Mouse (Mus musculus): ENCODE measurements around the gene As3mt.
"Not testable (repeated sequence)": the region's sequence is repeated elsewhere in the genome, so short reads cannot be mapped to it uniquely, and the experiment has no call there.

As3mt gene

DNA sequence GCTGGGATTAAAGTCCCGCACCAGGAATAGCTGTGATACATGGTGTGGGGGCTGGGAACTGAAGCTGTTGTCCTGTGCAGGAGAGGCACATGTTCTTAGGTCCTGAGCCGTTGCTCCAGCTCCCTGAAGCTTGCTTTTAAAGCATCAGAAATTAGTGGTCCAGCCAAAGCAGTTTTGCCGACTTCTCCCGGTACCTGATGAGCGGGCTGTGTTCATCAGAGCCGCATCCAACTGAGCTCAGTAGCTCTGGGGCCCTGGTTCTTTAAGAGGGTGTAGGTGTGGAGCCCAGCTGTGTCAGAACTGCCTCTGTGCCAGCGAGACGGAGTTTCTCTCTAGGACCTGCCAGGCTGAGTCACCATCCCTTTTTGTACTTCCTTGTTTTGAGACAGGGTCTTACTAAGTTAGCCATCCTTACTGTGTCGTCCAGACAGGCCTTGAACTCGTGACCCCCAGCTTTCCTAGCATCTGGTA is 8.2 kb upstream of the As3mt start:
- no peak for DNase-seq (ENCODE audit: low spot score)

DNA sequence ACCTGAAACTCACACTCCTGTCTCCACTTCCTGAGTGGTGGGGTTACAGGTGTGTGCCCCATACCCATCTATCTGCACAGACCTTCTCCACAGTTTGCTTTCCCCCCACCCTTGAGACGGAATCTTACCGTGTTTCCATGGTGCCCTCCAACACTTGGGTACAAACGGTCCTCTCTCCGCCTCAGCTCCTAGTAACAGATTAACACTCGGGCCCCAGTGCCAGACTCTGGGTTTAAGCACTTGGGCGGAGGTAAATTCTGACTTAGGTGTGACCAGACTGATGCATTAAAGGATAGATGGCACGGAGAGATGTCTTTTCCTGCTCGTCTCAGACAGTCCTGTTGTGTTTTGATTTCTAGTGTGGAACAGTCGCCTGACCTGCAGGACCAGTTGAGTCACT is 6.1 kb upstream of the As3mt start:
- DNase-seq (ENCODE audit: low spot score) = no peak

DNA sequence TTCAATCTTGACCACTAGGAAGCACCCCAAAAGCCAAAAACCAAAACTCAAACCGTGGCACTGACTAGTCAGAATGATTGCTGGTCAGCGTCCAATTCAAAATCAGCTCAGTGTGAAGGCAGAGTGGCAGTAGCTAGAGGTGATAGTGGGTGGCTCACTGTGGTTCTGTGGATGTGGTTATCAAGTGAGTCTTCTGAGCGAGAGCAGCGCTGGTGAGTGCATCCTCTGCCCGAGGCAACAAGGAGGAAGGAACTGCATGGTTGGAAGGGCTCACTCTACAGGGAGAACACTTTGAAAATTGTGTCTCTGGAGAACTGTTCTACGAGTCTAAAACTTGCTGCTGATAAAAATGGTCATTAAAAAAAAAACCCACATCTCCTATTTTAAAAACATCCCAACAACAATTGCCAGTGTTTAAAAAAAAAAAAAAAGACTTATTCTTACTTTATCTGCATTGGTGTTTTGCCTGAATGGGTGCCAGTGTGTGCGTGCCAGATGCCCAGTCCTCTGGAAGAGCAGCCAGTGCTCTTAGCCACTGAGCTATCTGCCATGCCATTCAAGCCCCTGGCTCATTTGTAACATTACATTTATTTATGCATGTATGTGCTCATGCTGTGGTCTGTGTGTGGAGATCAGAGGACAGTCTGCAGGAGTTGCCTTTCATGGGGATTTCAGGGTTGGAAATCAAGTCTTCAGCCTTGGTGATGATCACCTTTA is 1.3 kb upstream of the As3mt start:
- no peak for DNase-seq (ENCODE audit: low spot score)

DNA sequence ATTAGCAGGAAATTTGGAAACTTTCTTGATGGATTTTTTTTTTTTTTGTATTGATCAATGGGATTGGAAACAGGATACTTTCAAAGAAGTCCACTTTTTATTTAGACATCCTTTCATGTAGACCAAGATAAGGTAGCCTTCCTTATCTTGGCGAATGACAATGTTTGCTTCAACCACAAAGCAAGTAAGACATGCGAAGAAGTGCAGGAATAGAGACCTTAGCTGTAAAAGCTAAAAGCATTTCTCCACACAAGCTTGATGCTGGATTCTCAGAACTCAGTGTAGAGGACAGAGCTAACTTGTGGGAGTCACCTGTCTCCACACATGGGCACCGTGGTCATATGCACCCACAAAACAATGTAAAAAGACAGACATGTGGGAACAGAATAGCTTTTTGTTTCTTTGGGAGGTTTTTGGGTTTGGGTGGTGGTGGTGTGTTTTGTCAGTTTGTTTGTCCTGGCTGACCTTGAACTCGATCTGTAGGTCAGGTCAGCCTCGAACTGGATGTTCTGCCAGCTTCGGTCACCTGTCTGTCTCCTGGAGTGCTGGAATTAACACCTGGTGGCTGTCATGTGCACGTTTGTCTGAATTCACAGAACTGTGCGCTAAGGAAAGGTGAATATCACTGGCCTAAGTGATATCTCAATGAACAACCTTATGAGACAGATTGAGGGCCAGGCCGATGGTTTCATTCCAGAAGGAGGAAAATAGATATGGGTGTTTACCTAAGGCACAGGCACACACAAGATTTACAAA is 540 bp upstream of the As3mt start:
- DNase-seq (ENCODE audit: low spot score) = no peak

DNA sequence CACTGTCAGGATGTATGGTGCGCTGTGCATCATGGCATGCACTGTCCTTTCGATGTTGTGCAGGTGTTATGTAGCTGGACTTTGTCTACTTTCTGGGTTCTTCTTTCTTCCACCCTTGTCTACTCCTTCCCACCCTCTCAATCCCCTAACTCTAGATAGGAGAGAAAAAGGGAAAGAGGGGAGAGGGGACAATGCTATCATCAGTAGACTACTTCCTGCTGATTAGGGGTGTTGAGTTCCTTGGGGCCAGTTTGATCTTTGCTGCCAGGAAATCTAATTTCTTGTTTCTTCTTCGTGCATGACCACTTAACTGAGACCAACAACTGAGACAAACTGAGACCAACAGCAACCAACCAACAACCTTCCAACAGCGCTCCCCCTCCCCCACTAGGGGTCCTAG is 3.4 kb downstream of the As3mt start:
- DNase-seq (ENCODE audit: low spot score) = no peak

DNA sequence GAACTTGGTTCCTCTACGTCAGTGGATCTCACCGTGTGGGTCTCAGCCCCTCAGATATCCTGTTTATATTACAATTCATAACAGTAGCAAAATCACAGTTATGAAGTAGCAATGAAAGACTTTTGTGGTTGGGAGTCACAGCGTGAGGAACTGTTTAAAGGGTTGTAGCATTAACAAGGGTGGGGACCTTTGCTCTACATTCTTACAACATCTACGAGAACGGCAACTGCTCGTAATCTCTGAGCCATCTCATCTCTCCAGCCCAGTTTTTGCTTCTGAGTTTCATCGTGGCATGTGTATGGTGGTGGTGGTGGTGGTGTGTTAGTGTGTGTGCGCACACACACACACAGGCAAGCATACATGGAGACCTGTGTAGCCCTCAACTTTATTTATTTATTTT is 7.0 kb downstream of the As3mt start:
- no peak for DNase-seq (ENCODE audit: low spot score)

DNA sequence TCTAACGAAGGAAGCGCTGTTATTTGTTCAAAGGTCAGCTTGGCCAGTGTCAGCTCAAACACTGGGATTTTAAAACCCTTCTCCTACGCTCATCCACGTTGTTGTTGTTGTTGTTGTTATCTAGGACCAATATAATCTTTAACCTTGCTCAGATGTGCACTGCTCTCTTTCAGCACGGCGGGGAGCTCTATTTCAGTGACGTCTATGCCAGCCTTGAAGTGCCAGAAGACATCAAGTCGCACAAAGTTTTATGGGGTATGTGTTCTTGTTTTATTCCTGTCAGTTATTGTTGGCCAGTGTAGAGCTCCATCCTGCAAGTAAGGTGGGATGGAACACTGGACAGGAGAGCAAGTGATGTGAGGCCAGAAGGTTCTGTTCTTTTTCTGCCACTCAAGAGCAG is 7.8 kb downstream of the As3mt start:
- DNase-seq (ENCODE audit: low spot score) = no peak

DNA sequence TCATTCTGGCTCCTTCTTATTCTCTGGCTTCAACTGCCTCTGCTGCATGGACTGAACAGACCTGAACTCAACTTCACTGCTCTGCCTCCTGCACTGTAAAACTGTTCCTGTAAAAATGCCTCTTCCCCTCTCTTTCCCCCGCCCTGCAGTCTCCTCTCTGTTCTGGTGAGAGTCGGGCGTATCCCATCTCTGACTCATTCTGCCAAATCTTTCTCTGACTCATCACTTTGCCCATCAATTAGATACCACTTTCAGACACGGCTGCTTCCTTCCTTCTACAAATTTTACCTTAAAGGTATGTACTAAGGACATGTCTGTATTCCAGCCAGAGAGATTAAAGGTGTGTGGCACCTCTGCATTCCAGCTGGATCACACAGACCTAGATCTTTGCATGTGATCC is 10.9 kb downstream of the As3mt start:
- DNase-seq (ENCODE audit: low spot score) = no peak

- DNase-seq (ENCODE audit: low spot score) = no peak
Observed at GRCm38 (mm10) chr19:46724411-46724810, 17.2 kb downstream of the As3mt start.

DNA sequence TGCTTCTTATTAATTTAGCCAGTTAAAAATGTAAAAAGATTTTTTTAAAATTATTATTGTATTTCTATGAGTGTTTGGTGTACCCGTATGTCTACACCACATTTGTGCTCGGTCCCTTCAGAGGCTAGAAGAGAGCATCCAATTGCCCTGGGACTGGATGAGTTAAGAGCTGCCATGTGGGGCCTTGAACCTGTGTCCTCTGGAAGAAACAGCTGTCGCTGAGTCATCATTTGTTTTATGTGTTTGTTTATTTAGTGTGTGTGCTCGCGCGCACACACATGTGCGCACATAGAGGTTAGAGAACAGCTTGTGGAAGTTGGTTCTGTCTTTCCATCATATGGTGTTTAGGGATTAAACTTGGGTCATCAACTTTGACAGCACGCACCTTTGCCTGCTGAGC is 18.9 kb downstream of the As3mt start:
- DNase-seq (ENCODE audit: low spot score) = no peak

DNA sequence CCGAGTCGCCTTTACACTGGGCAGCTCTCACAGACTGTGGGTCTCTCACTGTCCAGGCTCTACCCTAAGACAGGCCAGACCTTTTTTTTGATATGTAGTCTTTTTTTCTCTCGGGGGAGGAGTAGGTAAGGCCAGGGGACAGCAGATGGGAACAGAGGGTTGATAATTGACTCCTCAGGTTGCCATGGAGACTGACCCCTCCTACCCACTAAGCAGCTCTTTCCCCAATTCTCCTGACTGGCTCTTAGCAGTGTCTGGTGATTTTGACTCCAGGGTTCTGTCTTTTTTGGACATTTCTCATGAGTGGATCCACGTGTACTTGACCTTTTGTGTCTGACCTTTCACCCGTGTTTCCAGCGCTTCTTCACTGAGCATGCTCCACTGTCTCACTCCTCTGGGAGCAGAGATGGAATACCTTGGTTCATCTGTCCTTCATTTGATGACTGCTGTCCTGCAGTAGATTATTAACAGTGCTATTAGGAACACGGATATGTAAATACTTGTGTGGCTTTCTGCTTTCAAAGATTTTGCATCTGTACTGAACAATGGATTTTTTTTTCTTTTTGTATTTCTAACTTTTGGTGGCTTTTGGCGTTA is 20.0 kb downstream of the As3mt start:
- no peak for DNase-seq (ENCODE audit: low spot score)

- no peak for DNase-seq (ENCODE audit: low spot score)
Observed at GRCm38 (mm10) chr19:46727945-46728540, 20.8 kb downstream of the As3mt start.

DNA sequence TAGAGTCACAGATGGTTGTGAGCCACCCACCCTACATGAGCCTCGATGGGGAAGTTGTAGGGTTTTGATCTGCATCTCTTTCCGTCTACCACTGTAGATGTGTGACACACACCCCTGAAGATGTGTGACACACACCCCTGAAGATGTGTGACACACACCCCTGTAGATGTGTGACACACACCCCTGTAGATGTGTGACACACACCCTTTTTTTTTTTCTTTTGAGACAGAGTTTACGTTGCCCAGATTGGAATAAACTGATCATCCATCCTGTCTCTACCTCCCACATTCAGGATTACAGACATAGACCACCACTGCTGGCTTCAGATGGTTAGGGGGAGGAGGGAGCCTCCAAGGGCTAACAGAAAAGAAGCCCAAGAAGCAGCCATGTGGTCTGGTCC is 21.7 kb downstream of the As3mt start:
- no peak for DNase-seq (ENCODE audit: low spot score)

GRCm38 (mm10) chr19:46731351-46731750 is 24.1 kb downstream of the As3mt start:
- no peak for DNase-seq (ENCODE audit: low spot score)

- not testable (repeated sequence) for DNase-seq (ENCODE audit: low spot score)
Observed at GRCm38 (mm10) chr19:46732673-46733072, 25.4 kb downstream of the As3mt start.

DNA sequence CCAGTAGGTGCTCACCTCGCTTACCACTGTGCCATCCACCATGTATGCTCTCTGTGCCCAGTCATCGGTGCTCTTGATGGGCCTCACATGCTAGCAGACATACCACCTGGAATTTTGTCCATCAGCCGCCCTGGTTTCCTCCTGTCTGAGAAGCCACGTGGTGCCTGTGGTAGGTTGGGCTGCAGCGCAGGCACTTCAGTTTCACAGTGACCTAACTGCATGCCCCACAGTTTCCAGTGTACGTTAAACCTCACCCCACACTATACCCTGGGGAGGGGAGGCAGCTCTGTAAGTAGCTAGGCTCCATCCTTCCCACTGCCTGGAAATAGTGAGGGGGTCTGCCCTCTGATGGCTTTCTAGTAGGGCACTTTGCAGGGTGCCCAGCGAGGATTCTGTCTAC is 26.4 kb downstream of the As3mt start:
- no peak for DNase-seq (ENCODE audit: low spot score)

DNA sequence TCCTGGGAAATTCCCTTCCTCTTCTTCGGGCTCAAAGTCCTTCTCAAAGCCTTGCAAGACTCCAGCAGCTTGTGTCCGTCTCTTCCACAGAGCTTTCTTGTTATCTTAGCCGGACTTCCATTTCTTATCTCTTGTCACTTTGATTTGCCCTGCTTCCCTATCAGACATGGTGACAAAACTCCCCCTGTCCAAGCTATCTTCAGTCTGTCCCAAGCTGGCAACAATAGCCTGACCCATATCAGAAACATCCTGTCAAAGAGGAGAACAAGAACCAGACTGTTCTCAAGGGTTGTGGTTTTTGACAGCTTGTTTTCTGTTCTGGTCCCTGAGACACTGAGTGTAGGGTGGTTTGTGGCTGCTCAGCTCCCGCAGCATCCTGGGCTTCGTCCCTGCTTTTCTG is 28.0 kb downstream of the As3mt start:
- no peak for DNase-seq (ENCODE audit: low spot score)

- no peak for DNase-seq (ENCODE audit: low spot score)
Observed at GRCm38 (mm10) chr19:46737106-46737505, 29.8 kb downstream of the As3mt start.

DNA sequence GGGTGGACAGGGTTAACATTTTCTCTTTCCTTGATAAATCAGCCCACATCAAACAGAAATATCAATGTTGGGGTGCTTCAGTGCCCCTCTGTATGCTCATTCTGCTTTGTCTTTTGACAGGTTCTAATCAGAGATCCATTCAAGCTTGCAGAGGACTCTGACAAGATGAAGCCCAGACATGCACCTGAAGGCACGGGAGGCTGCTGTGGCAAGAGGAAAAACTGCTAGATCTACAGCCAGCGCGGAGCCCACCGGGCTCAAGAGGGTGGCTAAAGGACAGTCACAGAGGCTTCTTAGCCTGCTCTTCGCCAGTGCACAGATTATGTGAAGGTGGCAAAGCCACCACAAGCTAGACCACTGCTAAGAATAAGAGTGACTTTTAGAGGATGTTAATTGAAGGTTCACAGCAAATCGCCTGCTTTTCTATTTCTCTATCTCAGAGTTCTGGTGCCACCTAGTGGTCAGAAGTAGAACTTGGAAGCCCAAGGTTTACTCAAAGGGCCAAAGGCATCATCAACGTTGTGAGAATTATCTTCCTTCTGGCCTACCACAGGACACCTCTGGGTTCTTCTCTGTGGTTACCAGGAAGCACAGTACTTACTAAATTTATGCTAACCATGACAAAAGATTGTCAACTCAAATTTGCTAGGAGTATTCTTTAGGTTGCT is 33.2 kb downstream of the As3mt start:
- peak; percentile 73 for DNase-seq (ENCODE audit: low spot score)

DNA sequence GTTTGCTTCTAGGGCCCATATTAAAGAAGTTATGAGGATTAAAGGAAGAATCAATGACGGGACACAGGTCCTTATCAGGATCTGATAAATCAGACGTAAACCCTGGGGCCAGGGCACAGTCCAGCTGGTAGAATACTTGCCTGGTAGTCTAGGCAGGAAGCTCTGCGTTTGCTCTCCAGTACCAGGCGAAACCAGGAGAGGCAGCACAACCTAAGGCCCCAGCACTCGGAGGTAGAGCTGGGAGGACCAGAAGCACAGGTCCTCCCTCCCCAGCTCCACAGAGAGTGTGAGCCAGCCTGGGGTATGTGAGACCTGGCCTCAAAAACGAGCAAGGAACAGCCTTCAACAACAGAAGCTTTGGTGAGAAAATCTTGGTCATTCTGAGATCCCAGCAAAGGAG is 34.3 kb downstream of the As3mt start:
- no peak for DNase-seq (ENCODE audit: low spot score)

GRCm38 (mm10) chr19:46744681-46745080 is 37.4 kb downstream of the As3mt start:
- no peak for DNase-seq (ENCODE audit: low spot score)

DNA sequence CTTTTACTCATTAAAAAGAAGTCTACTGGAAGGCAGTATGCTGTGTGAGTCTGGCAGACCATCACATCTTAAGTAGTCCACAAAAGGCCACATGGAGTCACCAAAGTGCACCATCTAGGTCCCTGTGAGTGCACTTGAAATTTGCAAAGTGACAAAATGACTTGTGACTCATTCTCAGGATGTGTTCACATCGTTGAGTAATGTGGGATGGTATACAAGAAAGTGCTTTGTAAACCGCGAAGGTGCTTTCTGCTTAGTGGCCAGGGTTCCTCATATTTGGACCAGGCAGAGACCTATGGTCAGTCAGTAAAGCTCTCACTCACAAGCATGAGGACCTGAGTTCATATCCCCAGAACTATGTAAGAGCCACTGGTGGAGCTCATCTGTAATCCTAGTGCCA is 40.5 kb downstream of the As3mt start:
- no peak for DNase-seq (ENCODE audit: low spot score)
